Mouse (Mus musculus) C2C12 (cell line): ENCODE data around the gene Prss23.

Experiments
- CEBPB ChIP-seq: IDR thresholded peaks from one replicate; pipeline ENCODE4 v1.6.1; 2011; ENCODE audit warnings: low read depth, mild to moderate bottlenecking, control low read depth, moderate library complexity
- CTCF ChIP-seq: IDR thresholded peaks from one replicate; pipeline ENCODE4 v1.5.1; 2011; ENCODE audit not compliant: control insufficient read depth, insufficient read depth, insufficient read length
- MAX ChIP-seq: IDR thresholded peaks from one replicate; pipeline ENCODE4 v1.6.1; 2011; ENCODE audit warnings: mild to moderate bottlenecking, control low read depth
- MYOD1 ChIP-seq: IDR thresholded peaks from one replicate; pipeline ENCODE4 v1.6.1; 2011; ENCODE audit warnings: low read depth; ENCODE audit not compliant: control insufficient read depth, insufficient read length

DNA sequence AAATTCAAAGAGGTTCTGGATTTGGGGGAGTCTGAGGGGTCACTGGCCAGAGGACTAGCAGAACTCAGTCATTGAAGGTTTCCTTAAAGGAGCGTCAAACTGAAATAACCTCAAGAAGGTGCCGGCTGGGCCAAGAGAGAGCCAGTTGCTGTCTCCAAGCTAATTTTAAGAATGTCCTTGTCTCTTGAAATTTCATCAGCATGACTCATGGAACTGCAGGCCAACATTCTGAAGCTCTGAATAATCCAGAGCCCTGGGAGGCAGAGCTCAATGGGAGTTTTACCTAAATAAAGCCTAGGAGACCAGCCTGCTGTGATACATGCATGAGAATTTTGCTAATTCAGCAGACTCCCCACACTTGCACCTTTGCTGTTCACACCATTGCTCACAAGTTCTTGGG is 36.5 kb upstream of the Prss23 start:
- TF ChIP-seq CTCF (no peak), CEBPB (peak; percentile 18), MAX (peak; percentile 38), MYOD1 (no peak)
